Mouse (Mus musculus) inflammation-experienced regulatory T-cells, adult 6 months (primary cell): ENCODE data around the gene Fhl2. TPM values are rescaled to one million over a fixed set of nuclear protein-coding genes. Genes with fewer than 3 reads are reported as not detected.
A peak's percentile ranks its signal among the peaks of the same experiment; 100 is the strongest.

Experiments used
- ATAC-seq: one replicate; pipeline ENCODE4 v1.8.0; 2017
- polyA plus RNA-seq, 3 experiments: library from polyadenylated mRNA; unstranded; fragments of 100-300 nt; shearing (Covaris generic); gene quantifications; one replicate each; pipeline ENCODE4 v1.2.1; 2017

The Fhl2 gene
- 1 to 10 TPM; 1.5 to 5.8 (median 2.8) TPM for polyA plus RNA-seq

DNA sequence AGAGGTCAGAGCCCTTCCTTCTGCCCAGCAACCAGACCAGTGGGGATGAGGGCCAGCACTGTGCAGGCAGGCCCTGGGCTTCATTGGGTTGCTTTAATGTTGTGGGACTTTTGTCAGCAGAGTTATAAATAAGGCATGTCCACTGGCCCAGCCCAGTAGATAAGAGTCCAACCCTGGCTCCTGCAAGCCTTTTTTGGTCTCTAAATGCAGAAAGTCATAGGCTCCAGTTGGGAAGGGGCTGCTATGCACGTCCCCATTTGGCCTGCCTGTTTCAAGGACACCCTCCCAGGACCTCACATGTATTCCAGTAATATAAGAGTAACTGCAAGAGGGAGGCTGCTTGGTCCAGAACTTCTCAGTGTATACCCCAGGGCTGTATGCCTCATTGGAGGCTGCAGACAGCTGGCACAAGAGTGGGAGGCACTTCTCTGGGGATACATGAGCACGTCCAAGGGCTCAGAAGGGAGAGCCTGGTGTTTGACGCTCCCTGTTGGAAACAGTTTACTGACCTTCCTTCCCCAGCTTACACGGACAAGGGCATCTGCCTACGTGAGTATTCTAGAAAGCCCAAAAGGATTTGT lies at the start of gene Fhl2:
TSS of gene Fhl2 (minus strand) at position 324 of the 581 bp plus-strand sequence.
- ATAC-seq: no peak

DNA sequence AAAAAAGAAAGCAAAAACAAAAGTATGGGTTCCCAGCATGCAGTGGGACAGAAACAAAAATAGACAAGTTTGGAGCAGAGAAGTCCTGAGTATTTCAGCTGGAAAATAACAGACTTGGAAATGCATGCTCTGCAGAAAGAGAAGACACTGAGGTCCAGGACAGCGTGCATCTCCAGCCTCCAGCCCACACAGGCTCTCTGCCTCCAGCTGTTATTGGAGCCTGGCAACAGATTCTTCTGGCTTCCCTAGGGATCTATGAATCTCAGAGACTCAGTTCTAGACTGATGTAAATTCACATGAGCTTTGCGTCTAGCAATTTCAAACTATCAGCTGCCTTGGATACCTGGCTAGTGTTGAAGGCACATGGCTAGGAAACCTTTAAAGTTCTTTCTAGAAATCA lies 48.2 kb upstream of the Fhl2 start:
- ATAC-seq: no peak

DNA sequence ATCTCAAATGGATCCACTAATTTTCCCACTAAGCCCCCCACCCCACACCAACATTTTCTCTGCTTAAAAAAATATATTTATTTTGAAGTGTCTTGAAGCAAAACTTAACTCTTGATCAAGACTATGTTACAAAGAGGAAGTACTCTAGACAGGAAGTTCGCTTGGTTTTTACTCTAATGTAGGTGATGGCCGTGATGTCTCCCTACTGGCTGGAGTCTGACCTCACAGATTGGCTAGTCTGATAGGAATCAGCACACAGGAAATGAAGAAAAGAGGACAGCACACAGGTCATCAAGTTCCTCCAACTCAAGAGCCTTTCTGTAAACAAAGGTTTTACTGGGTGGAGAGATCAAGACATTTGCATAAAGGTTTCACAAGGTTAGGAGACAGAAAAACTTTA lies 44.4 kb upstream of the Fhl2 start:
- peak; percentile 80 for ATAC-seq

DNA sequence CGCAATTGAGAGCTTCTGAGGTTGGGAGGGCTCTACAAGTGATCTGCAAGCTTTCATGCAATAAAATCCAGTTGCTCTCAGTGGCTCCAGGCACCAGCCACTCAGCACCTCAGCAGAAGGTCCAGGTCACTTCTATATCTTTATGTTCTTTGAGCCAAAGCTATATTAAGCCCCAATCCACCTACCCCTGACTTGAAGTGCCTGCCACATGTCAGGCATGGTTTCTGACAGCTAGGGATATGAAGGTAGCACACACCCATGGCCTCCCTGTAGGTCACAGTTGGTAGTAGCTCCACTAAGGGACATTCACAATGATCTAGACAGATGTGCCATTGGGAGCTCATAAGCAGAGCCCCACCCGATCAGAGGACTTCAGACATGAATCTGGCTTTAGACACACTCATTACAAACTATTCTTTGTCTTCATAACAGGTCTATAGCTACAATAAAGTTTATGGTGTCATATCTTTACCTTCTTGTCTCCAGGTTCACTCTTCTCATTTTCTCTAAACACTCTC lies 43.1 kb upstream of the Fhl2 start:
- ATAC-seq: no peak

DNA sequence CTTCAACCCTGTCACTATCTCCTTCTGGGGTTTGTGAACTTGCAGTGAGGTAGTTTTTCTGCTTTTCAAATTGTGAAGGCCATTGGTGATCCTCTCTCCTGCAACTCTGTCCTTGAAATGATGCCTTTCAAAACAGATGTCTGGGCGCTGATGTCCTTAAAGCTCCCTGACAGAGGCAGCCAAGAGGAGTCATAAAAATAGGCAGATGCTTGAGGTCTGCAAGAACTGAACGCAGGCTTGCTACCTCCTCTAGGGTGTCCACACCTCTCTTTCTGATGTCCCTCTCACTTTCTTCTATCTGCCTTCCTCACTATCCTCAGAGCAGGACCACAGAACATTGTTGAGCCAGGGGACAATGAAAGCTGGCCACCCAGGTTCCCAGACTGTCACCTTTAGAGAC lies 41.7 kb upstream of the Fhl2 start:
- no peak for ATAC-seq

DNA sequence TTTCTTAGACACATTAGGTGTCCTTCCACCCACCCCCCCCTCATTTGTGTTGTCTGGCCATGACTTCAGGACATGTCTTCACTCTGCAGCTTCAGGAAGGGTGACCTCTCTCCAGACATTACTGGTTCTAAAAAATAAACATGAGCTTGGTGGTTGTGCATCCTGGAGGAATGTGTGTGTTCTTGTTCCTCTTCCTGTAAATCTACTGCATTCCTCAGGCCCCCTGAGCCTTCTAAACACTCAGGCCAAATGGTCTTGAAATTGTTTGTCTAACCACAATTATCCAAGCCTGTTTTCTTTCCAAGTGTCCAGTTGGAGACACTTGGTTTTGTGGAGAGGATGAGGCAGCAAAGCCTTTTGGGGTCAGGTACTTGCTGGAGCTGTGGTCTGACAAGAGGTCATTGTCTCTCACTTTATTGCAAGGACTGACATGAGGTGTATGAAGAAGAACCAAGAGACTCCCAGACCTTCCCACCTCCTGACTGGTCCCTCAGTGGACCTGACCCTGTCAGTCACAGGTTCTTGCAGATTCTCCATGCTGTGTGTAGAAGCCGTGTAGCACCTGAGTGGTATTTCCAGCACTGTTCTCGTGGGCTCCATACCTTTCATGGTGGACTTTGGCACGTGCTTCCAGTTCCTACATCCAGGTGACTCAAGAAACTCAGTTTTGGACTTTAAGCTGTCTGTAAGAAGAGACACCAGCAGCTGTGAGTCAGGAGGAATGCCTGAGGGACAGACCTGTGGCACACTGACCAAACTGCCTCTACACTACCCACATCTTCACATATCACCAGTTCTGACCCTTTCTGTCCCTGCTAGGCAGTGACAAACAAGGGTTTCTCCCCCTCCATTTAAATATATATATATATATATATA lies 40.8 kb upstream of the Fhl2 start:
- ATAC-seq: no peak

DNA sequence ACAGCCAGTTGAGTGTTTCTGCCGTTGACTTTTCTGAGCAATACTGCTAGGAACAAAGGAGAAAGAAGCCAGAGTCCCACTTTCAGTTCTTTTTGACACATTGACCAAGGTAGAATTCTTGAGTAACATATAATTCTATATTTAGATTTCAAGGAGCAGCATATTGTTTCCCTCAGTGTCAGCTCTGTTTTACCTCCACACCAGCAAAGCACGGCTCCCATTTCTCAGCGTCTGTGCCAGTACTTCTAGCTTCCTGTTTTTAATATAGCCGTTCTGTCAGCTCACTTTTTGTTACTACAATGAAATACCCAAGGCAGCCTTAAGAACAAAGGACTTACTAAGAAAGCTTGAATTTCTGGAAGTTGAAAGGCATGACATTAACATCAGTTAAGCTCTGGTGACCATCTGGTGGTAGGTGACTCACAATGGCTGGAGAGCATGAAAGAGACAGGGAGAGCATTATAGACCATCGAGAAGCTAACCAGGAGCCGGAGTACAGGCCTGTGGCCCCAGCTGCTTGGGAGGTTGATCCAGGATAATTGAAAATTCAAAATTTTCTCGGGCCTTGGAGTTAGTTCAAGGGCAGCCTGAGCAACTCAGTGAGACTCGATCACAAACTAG lies 28.9 kb upstream of the Fhl2 start:
- no peak for ATAC-seq

DNA sequence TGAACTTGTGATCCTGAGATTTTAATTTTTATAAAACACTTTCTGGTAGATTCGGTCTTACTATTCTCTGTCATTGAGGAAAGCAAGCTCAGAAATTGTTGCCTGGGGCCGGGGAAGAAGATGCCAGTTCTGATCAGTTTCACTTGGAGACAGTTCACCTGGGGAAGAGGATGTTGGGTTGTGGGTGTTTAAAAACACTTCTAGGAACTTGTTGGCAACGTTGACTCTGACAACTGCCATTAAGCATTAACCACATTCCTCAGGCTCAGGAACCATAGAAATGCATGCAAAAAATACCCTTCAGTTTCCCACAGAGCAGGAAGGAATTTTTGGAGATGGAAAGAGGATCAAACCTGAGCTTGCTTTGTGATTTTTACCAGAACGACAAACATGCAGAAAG lies 28.2 kb upstream of the Fhl2 start:
- peak; percentile 36 for ATAC-seq

DNA sequence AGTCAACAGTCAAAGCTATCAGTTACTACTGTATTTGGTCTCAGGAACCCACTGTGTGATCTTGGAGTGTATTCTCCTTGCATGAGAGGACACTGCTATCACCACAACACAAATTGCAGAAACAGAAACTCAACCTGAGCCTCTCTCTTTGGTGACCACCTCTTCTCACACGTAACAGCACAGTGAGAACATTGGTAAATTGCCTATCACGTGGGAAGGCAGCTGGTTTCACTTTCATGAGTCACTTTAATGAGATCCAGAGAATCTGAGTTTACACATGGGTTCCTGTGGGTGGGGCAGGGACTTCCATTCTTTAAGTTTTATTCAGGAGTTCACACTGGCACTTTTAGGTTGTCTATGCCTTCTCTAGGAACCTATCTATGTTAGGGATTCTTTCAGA lies 27.4 kb upstream of the Fhl2 start:
- ATAC-seq: peak; percentile 98

DNA sequence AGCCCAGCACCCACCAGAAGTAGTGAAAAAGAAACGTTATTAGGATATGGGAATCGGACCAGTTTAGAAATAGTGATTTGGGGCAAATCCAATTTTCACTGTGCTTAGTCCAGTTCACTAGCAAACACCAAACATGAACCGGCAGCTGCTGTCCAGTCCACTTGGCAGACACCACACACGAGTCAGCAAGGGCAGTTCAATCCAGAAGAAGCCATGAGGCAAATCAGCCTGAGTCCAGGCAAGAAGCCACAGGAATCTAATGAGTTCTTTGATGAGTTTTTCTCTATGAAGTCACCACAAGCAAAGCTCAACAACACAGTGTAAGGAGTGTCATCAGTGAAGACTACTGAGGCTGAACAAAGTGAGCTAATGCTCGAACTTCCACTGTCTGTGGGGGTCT lies 26.3 kb upstream of the Fhl2 start:
- ATAC-seq: no peak

DNA sequence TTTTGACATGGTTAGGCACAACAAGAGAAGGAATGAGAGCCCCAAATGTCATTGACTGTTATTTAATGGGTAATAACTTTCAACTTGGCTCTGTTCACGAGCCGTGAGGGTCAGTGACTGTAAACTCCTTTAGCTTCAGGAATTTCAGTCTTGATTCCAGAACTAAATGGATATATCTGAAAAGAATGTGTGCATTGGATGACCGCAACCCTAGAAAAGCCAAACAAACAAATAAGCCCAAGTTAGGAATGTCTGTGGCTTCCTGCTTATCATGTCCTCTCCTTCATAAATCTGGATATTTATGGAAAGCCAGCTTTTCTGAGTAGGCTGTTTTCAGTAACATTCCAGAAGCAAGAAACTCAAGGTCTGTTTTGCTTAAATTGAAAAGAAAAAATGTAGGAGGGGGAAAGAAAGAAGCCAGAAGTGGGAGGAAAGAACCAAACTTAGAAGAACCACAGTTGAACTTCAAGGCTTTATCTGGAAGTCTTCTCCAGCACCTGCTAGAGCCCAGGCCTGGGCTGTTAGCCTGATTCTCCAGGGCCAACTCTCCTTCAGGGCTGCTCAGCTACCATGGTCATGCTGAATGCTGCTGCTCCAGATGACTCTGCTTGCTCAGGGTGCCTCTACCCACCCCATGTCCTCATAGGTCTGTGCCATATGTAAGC lies 21.4 kb upstream of the Fhl2 start:
- no peak for ATAC-seq

DNA sequence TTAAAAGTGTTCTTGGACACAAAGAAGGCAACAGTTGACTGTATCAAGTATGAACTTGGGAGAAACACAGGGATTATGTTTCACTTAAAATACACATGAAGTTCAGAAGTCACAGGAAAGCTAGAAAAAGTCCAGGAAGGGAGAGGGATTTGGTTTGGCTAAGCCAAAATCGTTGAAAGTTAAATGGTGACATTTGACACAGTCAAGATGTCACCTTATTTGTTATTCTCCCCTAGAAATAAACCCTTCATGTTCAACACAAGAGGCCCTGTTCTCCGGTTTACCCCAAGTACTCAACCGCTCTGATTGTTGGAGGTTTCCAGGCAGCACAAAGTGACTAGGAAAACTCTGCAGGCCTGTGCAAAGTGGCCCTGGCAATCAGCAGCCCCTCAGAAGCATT lies 18.8 kb upstream of the Fhl2 start:
- no peak for ATAC-seq

DNA sequence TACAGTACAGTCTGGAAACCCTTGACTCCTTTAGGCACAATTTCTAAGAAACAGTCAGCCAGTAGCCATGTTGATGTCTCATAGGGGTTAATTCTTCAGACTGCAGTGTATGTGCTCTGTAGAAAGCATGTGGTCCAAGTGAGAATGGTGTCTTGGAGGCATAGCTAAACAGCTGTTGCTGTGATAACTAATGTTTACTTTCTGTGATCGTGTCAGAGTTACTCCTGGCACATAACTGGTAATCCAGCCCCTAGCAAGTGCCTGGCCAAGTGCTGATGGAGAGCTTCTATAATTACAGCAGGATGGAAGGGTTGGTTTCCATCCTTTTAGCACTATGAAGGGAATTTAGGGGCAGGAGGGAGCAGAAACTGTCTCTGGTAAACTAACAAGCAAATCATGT lies 14.5 kb upstream of the Fhl2 start:
- no peak for ATAC-seq

DNA sequence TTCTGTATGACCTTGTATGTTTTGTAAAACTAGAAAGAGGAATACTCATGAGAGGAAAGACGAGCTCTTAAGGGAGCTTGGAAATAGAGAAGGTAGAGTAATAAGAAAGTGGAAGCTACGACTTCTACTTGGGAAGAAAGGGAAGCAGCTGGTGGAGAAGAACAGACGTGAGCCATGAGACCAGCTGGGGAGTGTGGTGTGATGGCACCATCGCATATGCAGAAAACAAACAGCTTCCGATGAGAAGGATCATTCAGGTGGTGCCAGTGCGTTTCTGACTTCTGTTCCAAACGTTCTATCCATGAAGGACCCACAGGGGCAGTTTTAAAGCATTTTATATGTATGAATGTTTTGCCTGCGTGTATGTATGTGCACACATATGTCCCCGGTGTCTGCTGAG lies 13.5 kb upstream of the Fhl2 start:
- ATAC-seq: no peak

DNA sequence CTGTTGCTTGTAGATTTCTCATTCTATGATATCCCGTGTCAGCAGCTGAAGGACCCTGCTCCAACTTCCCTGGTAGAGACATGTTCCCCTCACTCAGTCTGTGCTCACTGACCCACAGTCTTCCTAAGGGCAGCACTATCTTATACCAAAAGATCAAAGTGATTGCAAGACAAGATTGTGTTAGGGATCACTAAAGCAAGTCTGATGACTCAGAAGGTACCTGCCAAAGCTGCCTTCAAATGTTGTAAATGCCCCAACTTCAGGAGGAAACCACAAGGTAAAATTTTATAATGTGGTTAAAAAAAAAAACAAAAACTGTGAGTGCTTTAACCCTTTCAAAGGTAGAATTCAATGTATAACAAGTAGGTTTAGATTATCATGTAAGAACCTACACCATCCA lies 10.4 kb upstream of the Fhl2 start:
- ATAC-seq: peak; percentile 96

DNA sequence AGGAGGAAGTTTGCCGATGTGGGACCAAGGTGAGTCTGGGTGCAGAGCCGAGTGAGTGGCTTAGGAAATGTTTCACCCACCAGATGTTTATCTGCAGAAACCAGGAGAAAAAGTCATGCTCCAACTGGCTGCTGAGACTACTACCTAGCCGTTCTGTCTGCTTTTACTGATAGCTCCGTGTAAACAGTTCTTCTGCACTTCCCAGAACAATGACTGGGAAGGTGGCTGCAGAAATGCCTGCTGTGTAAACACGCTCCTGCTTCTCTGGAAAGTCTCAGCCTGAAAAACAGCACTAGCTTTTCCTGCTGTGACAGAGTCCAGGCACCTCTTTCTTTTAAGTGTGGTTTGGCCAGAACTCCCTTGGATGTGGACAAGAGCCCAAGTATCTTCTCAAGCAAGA lies 6.5 kb upstream of the Fhl2 start:
- no peak for ATAC-seq

DNA sequence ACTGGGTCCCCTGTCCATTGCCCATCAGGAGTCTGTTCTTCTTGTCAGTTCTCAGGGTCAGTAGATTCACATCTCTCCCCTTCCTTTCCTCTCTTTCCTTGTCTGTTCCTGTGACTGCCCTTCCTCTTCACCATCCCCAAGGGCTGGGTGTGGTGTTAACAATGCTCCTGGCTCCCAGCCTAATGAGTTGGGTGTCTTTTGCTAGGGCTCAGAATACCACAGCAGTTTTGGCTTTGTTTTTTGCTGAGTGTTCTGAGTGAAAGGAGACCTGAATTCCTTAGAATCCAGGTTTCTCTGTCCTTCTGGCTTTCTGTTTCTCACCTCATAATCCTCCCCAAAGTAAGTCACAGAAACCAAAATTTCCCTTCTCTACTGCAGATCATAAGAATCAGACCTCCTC lies 5.4 kb upstream of the Fhl2 start:
- no peak for ATAC-seq

DNA sequence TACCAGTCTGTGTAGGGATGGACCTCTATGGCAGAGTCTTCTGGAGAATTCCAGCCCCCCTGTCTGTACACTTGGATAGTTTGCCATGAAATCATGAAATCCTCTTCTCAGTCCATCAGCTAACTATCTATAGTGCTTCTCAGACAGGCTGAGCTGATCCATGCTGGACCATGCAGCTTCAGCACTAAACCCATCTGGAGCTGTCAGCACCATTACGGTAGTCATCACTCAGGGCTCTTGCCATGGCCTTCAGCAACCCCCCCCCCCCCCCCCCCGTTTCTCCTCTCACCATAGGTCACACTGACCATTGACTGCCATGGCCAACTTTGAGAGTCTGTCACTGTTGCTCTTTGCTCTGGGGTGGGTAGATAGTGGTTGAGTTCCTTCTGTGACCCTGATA lies 5.0 kb upstream of the Fhl2 start:
- no peak for ATAC-seq

DNA sequence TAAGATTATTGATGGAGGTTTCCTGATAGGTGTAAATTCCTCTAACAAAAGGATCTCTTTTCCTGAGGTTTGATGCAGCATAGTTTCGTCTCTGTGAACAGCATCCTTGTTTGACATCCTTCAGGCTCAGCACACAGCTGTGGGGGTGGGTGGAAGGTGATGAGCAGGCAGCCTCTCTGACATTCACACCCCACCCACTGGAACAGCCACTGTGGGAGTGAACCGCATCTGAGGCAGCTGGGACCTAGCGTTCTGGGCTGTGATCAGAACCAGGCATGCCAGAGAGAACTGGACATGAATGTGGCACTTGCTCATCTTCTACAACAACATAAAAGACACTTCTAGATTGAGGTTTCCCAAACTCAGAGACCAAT lies 3.1 kb upstream of the Fhl2 start:
- ATAC-seq: no peak

DNA sequence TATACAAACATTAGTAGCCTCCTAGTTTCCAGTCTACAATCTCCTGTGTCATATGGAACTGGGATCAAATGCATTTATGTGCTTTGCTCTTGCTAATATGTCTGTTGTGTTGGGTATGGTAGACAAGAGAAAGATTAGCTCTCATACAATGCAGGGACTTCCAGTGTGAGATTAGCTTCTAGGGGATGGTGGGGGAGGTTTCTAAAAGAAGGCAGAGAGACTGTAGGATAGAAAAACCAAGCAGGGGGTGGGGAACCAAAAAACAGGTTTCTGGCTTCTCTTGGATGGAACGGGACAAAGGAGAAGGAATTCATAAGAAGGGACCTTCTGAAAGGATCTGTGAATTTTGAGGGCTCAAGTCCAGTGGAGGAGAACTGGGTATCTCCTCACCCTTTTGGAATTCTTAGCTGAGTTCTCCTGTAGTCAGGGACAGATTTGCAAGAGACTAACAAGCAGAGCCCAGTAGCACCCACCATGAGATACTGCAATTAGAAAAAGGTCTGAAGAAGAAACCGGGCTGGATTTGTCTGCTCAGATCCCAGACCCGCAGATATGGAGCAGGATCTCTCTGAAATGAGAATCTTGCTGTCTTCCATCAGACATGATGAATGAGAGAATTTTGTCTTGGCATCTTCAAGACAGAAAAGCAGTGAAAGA lies 2.6 kb upstream of the Fhl2 start:
- no peak for ATAC-seq

DNA sequence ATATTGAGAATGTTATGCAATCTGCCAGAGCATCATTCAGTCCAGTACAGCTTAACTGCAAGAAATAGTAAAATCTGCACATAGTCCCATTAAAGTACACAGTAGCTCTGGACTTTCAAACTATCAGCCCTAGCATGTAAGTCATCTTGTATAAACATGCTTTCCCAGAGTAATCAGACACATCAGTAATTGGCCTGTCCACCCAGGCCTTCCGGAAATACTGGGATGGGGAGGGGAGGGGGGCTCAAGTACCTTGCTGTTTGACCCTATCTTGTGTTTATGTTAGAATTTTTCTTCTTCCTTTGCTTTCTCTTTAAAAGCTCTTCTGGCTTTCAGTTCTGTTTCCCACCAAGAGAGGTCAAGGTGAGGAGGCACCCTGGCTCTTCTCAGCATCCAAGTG lies 725 bp downstream of the Fhl2 start:
- ATAC-seq: no peak

DNA sequence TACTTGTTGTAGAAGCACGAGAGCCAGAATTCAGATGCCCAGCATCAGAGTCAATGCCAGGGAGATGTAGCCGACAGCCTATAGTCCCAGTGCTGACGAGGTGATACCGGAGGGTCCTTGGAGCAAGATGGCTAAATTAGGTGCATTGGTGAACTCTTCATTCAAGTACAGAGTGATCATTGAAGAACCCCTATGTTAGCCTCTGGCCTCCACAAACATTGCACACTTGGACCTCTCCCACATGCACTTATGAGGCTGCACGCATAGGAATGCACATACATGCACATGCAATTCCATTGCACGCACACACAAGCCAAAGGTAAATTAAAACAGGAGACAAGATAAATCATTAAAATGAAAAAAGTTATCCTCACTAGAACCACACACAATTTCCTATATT lies 3.4 kb downstream of the Fhl2 start:
- ATAC-seq: no peak

DNA sequence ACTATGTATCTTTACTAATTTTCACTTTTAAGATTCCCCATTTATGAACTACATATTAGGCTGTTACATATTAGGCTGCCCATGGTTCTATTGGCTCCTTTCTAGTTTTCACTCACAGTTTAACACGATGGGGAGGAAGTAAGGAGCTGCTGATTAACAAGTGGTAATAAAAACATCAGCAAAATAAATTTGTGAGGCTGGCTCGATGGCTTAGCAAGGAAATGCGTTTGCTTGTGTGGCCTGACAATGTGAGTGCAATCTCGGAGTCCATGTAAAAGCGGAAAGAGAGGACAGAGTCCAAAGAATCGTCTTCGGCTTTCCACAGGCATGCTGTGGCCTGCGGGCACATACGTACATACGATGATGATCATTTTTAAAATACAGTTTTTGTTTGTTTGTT lies 4.3 kb downstream of the Fhl2 start:
- no peak for ATAC-seq
